Mouse (Mus musculus) cerebral cortex, adult 2 months (tissue): ENCODE results near the gene Tmem200b.

ENCODE experiments used
- WGBS: fragments of 180-500 bp; shearing (Covaris S2); methylation state at CpG from one replicate; pipeline ENCODE4 v1.1.7; 2018; 5-methylcytosine and 5-hydroxymethylcytosine counted together

The Tmem200b gene

DNA sequence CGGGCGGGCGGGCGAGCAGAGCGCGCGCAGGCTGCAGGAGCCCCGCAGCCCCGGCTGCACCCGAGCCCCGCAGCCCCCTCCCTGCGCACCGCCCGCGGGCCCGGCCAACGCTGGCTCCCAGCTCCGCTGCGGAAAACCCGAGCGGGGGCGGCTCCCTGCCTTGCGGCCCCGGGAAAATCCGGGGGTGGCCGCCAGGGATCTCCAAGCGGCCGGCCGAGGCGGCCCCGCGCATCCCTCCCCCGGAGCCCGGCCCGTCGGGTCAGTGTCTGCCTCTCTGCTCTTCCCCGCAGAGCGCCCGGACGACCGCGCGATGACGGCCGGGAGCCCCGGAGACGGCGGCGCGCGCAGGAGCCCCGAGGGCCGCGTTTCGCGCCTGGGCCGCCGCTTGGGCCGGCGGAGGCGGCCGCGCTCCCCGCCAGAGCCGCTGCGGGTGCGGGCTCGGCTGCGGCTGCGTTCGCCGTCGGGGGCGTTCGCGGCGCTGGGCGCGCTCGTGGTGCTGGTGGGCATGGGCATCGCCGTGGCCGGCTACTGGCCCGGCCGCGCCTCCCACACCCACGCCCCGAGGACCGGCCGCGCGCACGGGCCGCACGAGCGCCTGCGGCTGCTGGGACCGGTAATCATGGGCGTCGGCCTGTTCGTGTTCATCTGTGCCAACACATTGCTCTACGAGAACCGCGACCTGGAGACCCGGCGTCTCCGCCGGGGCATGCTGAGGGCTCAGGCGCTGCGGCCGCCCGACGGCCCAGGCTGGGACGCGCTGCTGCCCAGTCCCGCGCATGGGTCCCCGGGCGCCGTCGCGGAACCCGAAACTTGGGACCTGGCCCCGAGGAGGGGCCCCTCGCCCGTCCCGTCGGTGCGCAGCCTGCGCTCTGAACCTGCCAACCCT lies at the start of gene Tmem200b:
Gene Tmem200b (plus strand): TSS at position 311 of the 886 bp plus-strand sequence.
- 2% methylated on average over 116 of the region's 130 CpGs for WGBS

DNA sequence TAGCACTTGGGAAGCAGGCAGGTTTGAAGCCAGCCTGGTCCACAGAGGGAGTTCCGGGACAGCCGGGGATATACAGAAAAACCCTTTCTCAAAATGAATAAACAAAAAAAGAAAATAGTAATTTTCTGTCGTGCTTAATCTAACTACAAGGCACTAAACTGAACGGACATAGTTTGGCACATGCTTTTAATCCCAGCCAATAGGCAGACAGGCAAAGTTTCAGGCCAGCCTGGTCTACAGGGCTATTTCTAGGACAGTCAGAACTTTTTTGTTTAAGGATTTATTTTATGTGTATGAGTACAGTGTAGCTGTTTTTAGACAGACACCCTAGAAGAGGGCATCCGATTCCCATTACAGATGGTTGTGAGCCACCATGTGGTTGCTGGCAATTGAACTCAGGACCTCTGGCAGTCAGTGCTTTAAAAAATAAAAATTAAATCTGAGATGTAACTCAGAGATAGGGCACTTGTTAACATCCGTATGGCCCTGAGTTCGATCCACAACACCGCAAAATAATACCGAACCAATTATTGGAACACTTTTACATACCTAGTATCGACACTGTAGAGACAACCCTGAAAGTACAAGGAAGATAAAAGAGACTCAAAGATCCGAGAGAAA lies 48.8 kb upstream of the Tmem200b start:
- WGBS = 5% methylated on average over 11 of the region's 11 CpGs

DNA sequence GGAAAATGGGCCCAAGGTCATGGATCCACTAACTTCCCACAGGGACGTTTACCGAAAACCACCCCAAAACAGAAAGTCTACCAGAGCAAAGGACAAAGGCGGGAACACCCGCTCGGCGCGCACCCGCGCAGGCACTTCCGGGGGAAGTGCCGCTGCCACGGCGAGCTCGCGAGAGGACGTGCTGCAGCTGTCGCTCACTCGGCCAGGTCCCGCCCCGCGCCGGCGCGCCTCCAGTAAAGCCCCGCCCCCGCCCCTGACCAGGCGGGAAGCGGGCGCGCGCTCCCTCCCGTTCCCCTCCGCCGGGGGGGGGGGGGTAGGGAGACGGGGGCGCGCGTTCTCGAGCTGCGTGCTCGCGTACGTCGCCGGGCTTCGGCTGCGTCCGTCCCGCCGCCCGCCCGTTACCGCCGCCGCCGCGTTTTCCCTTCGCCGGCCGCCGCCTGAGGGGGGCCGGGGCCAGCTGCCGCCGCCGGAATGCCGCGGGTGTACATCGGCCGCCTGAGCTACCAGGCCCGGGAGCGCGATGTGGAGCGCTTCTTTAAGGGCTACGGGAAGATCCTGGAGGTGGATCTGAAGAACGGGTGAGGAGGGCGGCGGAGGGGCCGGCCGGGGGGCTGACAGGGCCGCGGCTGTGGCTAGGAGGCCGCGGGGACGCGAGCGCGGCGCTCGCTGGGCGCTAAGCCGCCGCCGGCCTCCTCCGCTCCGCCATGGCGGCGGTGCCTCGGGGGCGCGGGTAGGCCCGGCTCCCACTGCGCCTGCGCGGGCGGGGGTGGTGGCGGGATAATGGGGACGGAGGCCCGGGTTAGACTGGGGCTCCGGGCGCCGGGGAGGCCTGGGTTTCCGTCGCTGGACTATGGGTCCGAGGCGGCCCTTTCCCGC lies 48.0 kb upstream of the Tmem200b start, which contains the start of gene Srsf4:
Gene Srsf4 (plus strand): TSS at position 325 of the 876 bp plus-strand sequence.
- under 1% methylated on average over 81 of the region's 116 CpGs for WGBS

DNA sequence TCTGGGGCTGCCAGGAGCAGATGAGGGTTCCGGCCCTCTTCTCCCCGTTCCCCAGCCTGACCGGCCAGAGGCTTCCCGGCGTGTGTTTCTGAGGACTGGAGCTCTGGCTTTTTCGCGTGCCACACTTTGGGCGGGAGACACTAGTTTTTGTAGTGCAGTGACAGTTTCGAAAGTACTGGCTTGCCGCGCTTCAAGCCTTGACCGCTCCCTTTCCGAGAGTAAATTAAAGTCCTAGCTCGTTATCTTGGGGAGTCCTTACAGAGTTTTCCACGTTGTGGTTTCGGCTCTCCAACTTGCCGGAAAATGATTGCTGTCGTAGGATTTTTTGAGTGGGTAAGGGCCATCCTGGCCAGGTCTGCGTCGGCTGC lies 47.4 kb upstream of the Tmem200b start:
- under 1% methylated on average over 20 of the region's 20 CpGs for WGBS

DNA sequence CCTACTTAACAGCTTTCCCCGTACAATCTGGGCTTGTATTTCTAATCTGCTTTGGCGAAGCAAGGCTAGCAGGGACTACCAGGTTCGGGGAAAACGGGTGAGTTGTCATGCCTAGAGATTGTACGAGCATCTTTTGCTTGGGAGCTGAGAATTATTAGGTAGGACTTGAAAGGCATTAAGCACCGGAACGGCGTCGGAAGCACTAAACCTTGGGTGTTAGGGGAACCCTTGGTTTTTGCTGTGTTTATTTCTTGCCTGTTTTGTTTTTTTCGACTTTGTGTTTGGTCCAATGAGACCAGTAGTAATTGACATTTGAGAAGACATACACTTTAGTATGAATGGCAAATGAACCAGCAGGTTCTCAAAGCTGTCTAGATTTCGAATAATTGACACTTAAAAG lies 47.0 kb upstream of the Tmem200b start:
- WGBS = 1% methylated on average over 11 of the region's 11 CpGs

DNA sequence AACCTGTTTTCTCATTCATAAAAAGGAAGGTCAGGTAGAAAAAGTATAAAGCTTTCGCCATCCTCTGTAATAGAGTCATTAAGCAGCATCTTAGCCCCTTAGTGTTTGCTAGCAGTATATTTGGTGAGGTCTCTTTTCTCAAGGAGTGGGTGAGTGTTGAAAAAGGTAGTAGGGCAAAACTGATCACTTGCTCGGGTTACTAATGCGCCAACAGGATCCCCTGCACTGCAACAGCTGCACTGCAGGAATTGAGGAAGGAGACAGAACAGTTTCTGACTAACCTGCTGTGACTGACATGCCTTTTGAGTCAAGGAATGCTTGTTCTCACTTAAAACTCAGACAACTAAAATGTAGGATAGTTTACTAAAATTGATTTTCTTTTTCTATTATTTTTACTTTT lies 46.3 kb upstream of the Tmem200b start:
- WGBS = 39% methylated on average over 3 of the region's 3 CpGs

DNA sequence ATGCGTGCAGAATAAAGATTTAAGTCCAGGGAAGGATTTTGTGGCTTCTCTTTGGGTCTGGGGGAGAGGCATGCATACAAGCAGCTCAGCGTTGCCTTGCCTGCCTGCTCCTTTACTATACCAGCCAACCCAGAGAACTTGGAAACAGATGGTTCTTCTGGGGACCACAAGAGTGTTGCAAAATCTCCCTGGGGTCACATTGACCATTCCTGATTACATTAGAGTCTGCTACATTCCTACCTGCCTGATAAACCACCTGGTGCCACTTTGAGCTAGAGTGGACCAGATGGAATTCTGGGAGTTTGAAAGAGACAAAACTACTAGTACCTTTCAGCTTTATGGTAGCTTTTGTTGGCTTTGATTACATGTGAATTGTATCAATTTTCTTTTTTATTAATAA lies 44.7 kb upstream of the Tmem200b start:
- 58% methylated on average over 2 of the region's 2 CpGs for WGBS

DNA sequence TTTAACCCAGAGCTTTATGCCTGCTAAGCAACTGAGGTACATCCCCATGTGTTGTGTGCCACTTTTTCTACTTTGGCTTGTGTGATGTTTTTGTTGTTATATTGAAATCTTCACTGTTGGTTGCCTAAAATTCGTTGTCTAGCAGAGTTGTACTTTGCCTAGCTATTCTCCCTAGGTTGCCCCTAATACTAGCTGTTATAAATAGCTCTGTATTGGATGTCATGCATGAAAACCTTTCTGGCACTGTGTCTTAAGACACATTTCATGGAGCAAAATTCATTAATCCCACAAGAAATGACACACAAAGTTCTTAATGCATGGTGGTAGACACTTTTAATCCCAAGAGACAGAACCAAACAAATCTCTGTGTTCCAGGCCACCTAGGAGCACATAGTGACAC lies 41.9 kb upstream of the Tmem200b start:
- 41% methylated on average over 1 of the region's 1 CpGs for WGBS

DNA sequence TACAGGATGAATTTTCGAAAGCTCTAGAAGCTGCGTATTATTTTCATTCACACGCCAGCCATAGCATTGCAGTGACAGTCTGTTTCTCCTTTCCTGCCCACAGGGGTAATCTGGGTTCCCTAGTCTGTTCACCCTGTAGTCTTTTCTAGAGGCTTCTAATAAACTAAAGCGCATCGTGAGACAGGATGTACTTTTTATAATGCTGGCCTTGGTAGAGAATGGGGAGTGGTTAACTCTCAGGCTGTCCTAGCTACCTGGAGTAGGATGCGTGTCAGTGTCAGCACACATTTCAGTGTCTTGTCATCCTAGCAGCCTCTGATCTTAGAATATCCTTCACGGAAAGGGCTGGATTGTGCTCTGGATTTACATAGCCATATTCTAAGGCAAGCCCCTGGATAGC lies 40.3 kb upstream of the Tmem200b start:
- WGBS = 58% methylated on average over 7 of the region's 7 CpGs

DNA sequence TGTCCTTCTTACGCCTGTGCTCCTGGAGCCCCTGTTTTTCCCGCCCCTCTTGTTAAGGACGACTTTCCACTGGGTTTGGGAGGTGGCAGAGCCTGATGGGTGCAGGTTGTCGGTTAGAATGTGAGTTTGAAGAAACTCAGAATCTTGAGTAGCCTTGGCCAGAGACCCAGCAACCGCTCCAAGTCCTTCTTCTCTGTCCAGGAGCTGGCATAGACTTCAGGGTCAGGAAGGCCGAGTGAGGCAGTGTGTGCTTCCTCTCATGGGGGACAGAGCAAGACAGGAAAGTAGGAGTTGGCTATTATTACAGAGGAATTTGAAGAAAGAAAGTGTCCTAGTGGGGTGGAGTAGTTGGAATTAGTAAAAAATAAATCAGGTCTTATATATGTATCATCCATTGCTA lies 38.0 kb upstream of the Tmem200b start:
- 56% methylated on average over 6 of the region's 6 CpGs for WGBS

DNA sequence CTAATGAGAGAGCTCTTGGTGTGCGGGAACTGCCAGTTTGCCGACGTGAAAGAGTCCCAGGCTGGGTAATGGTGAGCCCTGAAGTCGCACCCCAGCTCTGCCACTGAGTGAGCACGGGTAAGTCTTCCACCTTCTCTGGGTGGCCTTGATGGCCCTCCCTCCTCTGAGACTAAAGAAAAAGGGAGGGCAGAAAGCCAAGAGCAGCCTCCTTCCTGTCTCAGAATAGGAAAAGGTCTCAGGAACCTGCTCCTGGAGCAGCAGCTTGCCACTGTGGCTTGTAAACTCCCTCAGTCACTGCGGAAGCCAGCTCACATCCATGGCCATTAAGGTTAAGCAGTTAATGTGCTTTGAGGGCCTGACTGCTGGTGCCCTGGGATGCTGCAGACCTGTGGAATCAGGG lies 36.2 kb upstream of the Tmem200b start:
- 48% methylated on average over 6 of the region's 6 CpGs for WGBS

DNA sequence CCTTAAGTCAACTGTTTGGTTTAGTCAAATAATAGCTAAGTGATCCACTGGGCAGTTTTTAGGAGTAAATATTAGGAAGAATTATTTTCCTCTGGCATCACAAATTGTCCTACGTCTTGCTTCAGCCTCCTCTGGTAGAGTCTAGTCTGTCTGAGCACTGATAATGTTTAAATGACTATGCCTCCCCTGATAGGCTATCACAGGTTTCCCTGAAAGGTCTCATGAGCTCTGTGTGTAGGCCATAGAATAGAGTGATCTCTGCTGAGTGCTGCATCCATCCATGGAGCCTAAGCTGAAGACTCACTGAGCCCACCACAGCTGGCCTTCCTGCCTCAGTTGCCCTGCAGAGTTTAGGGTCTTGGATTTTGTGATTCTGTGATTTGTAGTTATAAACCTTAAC lies 33.0 kb upstream of the Tmem200b start:
- 84% methylated on average over 1 of the region's 1 CpGs for WGBS

DNA sequence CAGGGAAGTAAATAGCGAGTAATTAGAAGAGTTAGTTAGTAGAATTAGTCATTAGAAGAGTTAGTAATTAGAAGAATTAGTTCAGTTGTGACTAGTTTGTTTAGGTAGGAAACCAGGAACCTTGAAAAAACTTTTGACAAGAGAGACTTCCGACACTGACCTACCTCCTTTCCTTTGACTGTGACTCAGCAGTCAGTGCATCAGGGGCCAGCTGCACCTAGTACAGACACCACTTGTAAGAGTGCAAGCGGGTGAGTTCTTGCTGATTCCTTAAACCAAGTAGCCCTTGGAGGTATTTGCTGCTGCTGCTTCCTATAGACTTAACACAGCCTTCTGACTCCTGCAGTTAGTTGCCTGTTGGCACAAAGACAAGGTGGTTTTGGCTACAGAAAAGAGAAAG lies 30.9 kb upstream of the Tmem200b start:
- 83% methylated on average over 3 of the region's 3 CpGs for WGBS

DNA sequence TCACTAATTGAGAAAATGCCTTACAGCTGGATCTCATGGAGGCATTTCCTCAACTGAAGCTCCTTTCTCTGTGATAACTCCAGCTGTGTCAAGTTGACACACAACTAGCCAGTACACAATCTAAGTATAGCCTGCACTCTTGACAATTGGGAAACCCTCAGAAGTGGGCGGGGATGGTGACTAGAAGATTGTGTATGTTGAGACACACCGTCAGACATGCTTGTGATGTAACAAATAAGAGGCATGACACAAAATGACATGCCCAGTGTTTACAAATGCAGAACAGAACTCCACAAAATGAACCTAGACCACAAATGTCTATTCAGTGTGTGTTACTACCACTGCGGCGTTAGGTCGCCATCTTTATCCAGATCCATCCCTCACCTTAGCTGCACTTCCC lies 24.5 kb upstream of the Tmem200b start:
- WGBS = 89% methylated on average over 5 of the region's 5 CpGs

DNA sequence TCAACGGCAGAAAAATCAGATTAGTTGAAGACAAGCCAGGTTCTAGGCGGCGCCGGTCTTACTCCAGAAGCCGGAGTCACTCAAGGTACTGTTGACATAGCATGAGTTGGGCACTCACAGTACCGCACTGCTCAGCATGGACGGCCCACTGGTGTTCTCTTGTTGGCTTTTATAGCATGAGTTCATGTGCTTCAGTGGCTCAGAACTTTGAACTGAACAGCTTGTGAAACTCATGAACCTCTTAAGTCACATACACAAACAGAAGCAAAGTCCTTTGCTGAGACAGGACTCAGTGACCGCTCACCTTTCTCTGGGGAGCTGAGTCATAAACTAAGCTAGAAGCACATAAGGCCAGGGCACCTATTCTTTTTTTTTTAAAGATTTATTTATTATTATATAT lies 23.8 kb upstream of the Tmem200b start:
- 94% methylated on average over 8 of the region's 8 CpGs for WGBS

DNA sequence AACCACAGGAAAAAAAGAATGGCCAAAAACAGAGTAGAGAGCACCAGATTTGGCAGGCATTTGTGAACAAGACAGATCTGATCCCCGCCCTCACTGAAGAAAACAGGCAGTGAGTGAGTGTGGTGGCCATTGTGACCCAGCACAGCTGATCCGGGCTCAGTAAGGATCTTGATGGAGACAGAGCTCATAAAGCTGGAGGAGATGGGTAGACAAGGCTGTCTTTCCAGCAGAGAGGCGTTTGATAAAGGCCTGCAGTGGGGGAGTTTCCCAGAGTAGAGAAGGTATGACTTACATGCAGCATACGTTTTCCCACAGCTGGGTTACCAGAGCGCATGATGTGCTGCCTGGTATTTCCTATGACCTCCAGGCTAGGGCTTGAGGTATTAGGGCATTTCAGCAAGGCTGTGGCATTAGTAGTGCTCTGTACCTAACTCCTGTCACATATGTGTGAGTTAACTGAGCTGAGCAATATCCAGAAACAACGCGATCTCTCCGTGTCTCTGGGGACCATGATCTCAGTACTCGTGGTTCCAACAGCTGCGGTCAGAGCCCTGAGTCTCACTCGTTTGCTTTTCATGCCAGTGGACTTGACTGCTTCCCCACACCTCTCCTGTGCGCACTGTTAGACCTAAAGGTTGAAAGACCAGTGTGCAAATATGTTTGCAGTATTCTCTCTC lies 22.9 kb upstream of the Tmem200b start:
- whole genome bisulfite sequencing = 86% methylated on average over 12 of the region's 12 CpGs

DNA sequence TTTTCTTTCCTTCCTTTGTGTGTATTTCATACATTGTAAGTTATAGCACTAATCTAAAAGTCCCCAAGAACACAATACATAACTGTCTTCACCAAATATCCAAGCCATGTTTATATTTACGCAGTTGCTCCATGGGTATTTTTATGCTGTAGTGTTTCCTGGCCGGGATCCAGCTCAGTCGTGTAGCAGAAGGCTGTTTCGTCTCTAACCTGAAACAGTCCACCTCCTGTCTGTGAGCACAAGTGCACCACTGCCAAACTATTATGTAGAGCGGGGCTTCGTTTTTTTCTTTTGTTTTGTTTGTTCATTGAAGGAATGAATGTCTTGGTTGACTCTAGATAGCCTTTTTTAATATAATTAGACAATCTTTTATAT lies 22.4 kb upstream of the Tmem200b start:
- 48% methylated on average over 6 of the region's 6 CpGs for WGBS

DNA sequence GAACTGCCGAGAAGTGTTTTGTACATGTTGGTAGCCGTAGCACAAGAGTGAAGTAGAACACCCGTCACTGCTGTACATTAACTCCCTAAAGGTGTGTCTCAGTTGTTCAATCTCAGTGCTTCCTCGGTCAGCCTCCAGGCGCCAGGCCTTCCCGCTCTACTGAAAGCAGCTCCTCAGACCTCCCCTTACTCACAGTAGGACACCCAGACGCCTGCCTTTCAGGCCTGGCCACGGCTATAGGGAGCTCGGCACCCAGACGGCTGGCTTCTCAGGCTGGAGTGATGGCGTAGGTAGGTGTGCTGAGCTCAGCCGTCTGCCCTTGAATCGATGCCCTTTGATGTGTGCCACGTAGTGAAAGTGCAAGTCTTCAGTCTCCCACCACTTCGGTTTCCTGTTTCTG lies 20.5 kb upstream of the Tmem200b start:
- WGBS = 85% methylated on average over 15 of the region's 15 CpGs

DNA sequence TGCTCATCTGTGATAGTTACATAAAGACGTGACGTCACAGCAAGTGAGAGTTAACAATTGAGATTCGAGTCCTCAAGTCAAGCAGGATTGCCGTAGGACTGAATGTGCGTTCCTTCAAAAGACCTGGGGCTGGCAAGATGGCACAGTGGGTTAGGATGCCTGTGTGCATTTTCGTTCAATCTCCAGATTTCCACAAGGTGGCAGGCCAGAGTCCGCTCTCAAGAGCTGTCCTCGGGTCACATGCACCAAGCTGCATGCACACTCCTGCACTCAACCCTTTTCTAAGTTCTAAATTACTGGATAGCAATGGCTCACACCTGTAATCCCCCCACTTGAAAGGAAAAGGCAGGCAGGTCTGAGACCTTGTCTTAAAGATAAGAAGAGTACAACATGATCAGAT lies 17.1 kb upstream of the Tmem200b start:
- 45% methylated on average over 8 of the region's 8 CpGs for WGBS

DNA sequence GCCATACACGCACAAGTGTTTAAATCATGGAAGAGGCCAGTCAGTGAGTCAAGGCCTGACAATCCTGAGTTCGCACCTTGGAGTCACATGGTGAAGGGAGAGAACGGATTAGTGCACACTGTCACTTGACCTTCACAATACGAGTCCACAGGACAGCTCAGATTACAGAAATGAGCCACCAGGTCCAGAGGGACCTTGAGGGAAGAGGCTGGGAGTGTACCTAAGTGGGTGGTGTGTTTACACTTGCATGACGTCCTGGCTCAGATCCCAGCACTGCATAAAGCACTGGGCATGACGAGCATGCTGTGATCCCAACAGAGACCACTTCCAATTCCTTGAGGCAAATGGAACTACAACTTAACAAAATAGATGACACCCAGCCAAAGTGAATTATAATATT lies 15.1 kb upstream of the Tmem200b start:
- WGBS = 62% methylated on average over 6 of the region's 6 CpGs

DNA sequence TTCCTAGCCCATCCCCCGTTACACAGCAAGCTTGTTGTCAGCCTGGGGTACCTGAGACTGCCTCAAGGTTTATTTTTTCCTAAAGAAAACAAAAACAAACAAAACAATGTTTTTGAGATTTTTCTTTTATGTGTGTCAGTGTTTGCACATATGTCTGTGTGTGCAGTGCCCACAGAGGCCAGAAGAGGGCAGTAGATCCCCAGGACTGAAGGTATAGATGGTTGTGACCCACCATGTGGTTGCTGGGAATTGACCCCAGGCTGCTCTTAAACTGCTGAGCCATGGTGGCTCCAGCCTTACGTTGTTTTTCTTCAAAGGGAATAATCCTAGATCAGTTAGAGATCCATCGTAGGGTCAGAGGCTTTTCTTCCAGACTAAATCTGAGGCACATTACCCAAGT lies 13.7 kb upstream of the Tmem200b start:
- 96% methylated on average over 3 of the region's 3 CpGs for WGBS
